In the genomic region with DNA sequence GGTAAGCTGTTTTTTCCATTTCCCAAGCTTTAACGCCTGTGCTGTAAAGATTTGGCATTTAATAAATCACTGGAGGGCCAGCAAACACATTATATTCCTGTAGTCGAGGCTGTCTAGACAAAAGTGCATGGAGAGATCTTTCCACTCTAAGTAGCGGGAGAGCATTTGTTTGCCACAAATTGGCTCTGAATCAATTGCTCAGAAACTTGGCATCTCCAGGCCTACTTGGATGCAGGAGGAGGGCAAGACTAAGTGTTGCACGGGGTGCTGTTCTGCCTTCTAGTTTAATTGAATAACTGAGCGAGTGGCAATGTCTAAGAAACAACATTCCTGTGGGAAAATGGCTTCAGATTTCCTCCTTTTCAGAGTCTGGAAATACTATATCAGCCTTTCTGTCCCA, we compare ENCODE assay signal across 15 mouse cellular contexts.
DNase-seq lines count a peak whose midpoint lies in the region; ATAC-seq and TF ChIP-seq lines count a peak whose summit lies in the region.
"Had no signal": no experiment of that assay in that cellular context is flagged by ENCODE, and none has a peak within 500 bp of the region (broad histone marks: within the 10 kb centered on the region; RNA-seq: fewer than 3 reads in every experiment).

No protein-coding gene starts in this region.

- peak; percentile 76; the same call in 1 of the 2 replicates for ATAC-seq in forebrain, embryonic 13.5 days
- ATAC-seq in lung, embryonic 14.5 days (ENCODE audit: insufficient read depth): no peak
- ATAC-seq in embryonic facial prominence, embryonic 15.5 days (ENCODE audit: insufficient number of reproducible peaks, low FRiP score, low TSS enrichment, low read depth): 0 out of 2 replicates have a peak, but pooled peaks have one; percentile 19
- ATAC-seq in limb, embryonic 15.5 days (ENCODE audit: insufficient number of reproducible peaks, low FRiP score, low TSS enrichment, low read depth): 0 out of 2 replicates have a peak, but pooled peaks have one; percentile 55
- ATAC-seq in megakaryocyte-erythroid progenitor cell, adult 5-6 weeks (replicated peaks; ENCODE audit: low FRiP score, low TSS enrichment, poor library complexity, severe bottlenecking): no peak

- H3K4me1 ChIP-seq in forebrain, embryonic 13.5 days: peaks cover 14% of the 10 kb centered on the region
- H3K4me1 ChIP-seq in forebrain, embryonic 10.5 days: no peaks in the 10 kb centered on the region
- H3K4me1 ChIP-seq in lung, embryonic 14.5 days (ENCODE audit: insufficient read depth): no peaks in the 10 kb centered on the region
- H3K4me1 ChIP-seq in embryonic facial prominence, embryonic 15.5 days: no peaks in the 10 kb centered on the region
- peaks cover 5% of the 10 kb centered on the region; the same call in 1 of the 2 replicates for H3K4me1 ChIP-seq in limb, embryonic 15.5 days
- H3K4me1 ChIP-seq: embryonic facial prominence, embryonic 12.5 days; lung, embryonic 15.5 days had no signal

- no peak for TF ChIP-seq CTCF in lung, embryonic 14.5 days (IDR thresholded peaks at IDR 0.05; ENCODE audit: low read depth)

- H3K9me3 ChIP-seq in forebrain, embryonic 13.5 days (replicated peaks): no peaks in the 10 kb centered on the region
- H3K9me3 ChIP-seq in forebrain, embryonic 10.5 days: no peaks in the 10 kb centered on the region
- H3K9me3 ChIP-seq in lung, embryonic 14.5 days (ENCODE audit: low read depth, low read length): no peaks in the 10 kb centered on the region
- H3K9me3 ChIP-seq in embryonic facial prominence, embryonic 15.5 days (replicated peaks): no peaks in the 10 kb centered on the region
- no peaks in the 10 kb centered on the region for H3K9me3 ChIP-seq in limb, embryonic 15.5 days
- H3K9me3 ChIP-seq: embryonic facial prominence, embryonic 12.5 days; G1E; lung, embryonic 15.5 days had no signal

- no peaks in the 10 kb centered on the region for H3K36me3 ChIP-seq in forebrain, embryonic 13.5 days (ENCODE audit: poor library complexity, severe bottlenecking)
- H3K36me3 ChIP-seq in forebrain, embryonic 10.5 days (replicated peaks): no peaks in the 10 kb centered on the region
- no peaks in the 10 kb centered on the region for H3K36me3 ChIP-seq in lung, embryonic 14.5 days (ENCODE audit: insufficient read depth)
- H3K36me3 ChIP-seq in embryonic facial prominence, embryonic 15.5 days: no peaks in the 10 kb centered on the region
- no peaks in the 10 kb centered on the region for H3K36me3 ChIP-seq in limb, embryonic 15.5 days
- H3K36me3 ChIP-seq: embryonic facial prominence, embryonic 12.5 days; G1E; lung, embryonic 15.5 days had no signal

- H3K27me3 ChIP-seq in forebrain, embryonic 13.5 days: no peaks in the 10 kb centered on the region
- no peaks in the 10 kb centered on the region for H3K27me3 ChIP-seq in forebrain, embryonic 10.5 days (ENCODE audit: poor library complexity, severe bottlenecking)
- no peaks in the 10 kb centered on the region for H3K27me3 ChIP-seq in lung, embryonic 14.5 days (ENCODE audit: insufficient read depth, low read length)
- H3K27me3 ChIP-seq in embryonic facial prominence, embryonic 15.5 days: no peaks in the 10 kb centered on the region
- H3K27me3 ChIP-seq in limb, embryonic 15.5 days: no peaks in the 10 kb centered on the region
- H3K27me3 ChIP-seq: embryonic facial prominence, embryonic 12.5 days; lung, embryonic 15.5 days had no signal

- peak overlapping the region; percentile 1; the same call in 1 of the 2 replicates for H3K27ac ChIP-seq in forebrain, embryonic 13.5 days
- H3K27ac ChIP-seq in forebrain, embryonic 10.5 days: no peak overlapping the region
- H3K27ac ChIP-seq in lung, embryonic 14.5 days (ENCODE audit: low read depth): no peak overlapping the region
- no peak overlapping the region for H3K27ac ChIP-seq in embryonic facial prominence, embryonic 15.5 days (replicated peaks)
- no peak overlapping the region for H3K27ac ChIP-seq in limb, embryonic 15.5 days
- H3K27ac ChIP-seq: embryonic facial prominence, embryonic 12.5 days; lung, embryonic 15.5 days had no signal

- H3K4me2 ChIP-seq in forebrain, embryonic 13.5 days: no peak overlapping the region
- H3K4me2 ChIP-seq in lung, embryonic 14.5 days: no peak overlapping the region
- H3K4me2 ChIP-seq in embryonic facial prominence, embryonic 15.5 days (replicated peaks): no peak overlapping the region
- H3K4me2 ChIP-seq in limb, embryonic 15.5 days: no peak overlapping the region
- H3K4me2 ChIP-seq: embryonic facial prominence, embryonic 12.5 days; lung, embryonic 15.5 days had no signal

- DNase-seq in forebrain, embryonic 10.5 days (ENCODE audit: extremely low spot score, low spot score): no peak
- peak; percentile 8 for DNase-seq in lung, embryonic 14.5 days
- no peak for DNase-seq in lung, postnatal 10 days
- DNase-seq: cerebellum, adult 9-10 months; heart, postnatal 14 days; kidney, adult 11 months; kidney, postnatal 4 days; liver had no signal

- 37% methylated on average over 5 of the region's 5 CpGs for WGBS in forebrain, embryonic 13.5 days
- WGBS in forebrain, embryonic 10.5 days: 81% methylated on average over 5 of the region's 5 CpGs
- 55% methylated on average over 5 of the region's 5 CpGs for WGBS in lung, embryonic 14.5 days
- 54% methylated on average over 5 of the region's 5 CpGs for WGBS in embryonic facial prominence, embryonic 15.5 days
- WGBS in limb, embryonic 15.5 days: 27% methylated on average over 5 of the region's 5 CpGs

- H3K9ac ChIP-seq in forebrain, embryonic 13.5 days: no peak overlapping the region
- H3K9ac ChIP-seq in lung, embryonic 14.5 days: no peak overlapping the region
- H3K9ac ChIP-seq in embryonic facial prominence, embryonic 15.5 days: no peak overlapping the region
- no peak overlapping the region for H3K9ac ChIP-seq in limb, embryonic 15.5 days
- H3K9ac ChIP-seq: embryonic facial prominence, embryonic 12.5 days; lung, embryonic 15.5 days had no signal

- no peak overlapping the region for H3K4me3 ChIP-seq in forebrain, embryonic 13.5 days
- H3K4me3 ChIP-seq in forebrain, embryonic 10.5 days: no peak overlapping the region
- no peak overlapping the region for H3K4me3 ChIP-seq in lung, embryonic 14.5 days (ENCODE audit: low read depth, low read length)
- H3K4me3 ChIP-seq in embryonic facial prominence, embryonic 15.5 days (replicated peaks): no peak overlapping the region
- no peak overlapping the region for H3K4me3 ChIP-seq in limb, embryonic 15.5 days
- H3K4me3 ChIP-seq: embryonic facial prominence, embryonic 12.5 days; lung, embryonic 15.5 days had no signal

Comparison
In these comparisons a context has a peak if more than half of its experiments do, and no peak if none do; other contexts are left out.
1. ATAC-seq: peak in forebrain, embryonic 13.5 days (single experiment), embryonic facial prominence, embryonic 15.5 days (single experiment) and limb, embryonic 15.5 days (single experiment); none in lung, embryonic 14.5 days (single experiment) and megakaryocyte-erythroid progenitor cell, adult 5-6 weeks (single experiment).